Mouse (Mus musculus) small intestine, adult 2 months (tissue): ENCODE results near the gene Ints11.

ENCODE experiments used
- CTCF ChIP-seq: fragments of 200-500 bp; IDR thresholded peaks from 2 replicates; pipeline ENCODE4 v1.5.1; 2012; ENCODE audit warnings: low read depth, mild to moderate bottlenecking, control low read depth, inconsistent platforms, low read length, moderate library complexity, mixed read lengths; ENCODE audit not compliant: insufficient replicate concordance, insufficient read length; ENCODE audit errors: extremely low read depth
- POLR2A ChIP-seq: fragments of 200-500 bp; IDR thresholded peaks from 2 replicates; pipeline ENCODE4 v1.6.1; 2012; ENCODE audit warnings: low read depth, mild to moderate bottlenecking, control low read depth, inconsistent platforms, low read length, moderate library complexity

DNA sequence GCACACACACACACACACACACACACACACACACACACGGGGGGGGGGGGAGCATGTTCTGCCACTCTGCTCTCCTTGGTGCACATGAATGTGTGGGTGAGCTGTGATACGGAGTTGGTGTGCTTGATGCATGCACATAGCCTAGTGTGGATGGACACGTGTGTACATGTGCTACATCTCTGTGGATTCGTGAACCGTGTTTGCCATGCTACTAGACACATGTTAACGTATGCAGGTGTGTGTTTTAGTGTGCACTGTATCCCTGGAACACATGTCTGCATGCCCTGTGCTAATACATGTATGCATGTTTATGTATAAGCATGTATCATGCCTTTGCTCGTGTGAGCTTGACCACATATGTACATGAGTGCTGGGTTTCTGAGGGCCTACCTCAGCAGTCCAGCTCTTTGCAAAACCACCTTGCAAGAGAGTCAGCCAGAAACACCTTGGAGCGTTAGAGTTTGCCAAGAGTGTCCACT lies 23.9 kb downstream of the Ints11 start:
- TF ChIP-seq POLR2A (no peak), CTCF (no peak)
